Mouse (Mus musculus) naive thymus-derived CD4-positive, alpha-beta T cell, adult 2 months (primary cell): ENCODE data around the gene Metap2.
"Not testable (repeated sequence)": the region's sequence is repeated elsewhere in the genome, so short reads cannot be mapped to it uniquely, and the experiment has no call there.

Experiments
- DNase-seq: peaks from one replicate; pipeline ENCODE4 v3.0.0-alpha.2; 2011; ENCODE audit warnings: low read depth

Metap2 gene

GRCm38 (mm10) chr10:93835115-93835514 is 61.8 kb downstream of the Metap2 start:
- DNase-seq: not testable (repeated sequence)

DNA sequence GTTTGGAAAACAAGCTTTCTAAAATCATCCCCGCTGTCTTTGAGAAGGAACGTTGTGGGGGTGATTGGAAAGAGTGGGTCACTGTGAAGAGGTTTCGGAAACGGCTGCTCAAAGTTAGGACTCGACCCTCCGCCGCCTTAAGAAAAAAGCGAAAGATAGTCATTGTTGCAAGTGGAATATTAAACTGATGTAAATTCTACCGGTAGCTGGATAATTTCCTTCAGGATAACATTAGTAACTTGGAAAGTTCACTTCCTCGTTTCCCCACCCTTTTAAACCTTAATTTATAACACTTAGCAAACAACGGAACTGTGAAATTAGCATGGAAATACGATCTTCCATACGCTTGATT is 62.5 kb downstream of the Metap2 start:
- DNase-seq: no peak

DNA sequence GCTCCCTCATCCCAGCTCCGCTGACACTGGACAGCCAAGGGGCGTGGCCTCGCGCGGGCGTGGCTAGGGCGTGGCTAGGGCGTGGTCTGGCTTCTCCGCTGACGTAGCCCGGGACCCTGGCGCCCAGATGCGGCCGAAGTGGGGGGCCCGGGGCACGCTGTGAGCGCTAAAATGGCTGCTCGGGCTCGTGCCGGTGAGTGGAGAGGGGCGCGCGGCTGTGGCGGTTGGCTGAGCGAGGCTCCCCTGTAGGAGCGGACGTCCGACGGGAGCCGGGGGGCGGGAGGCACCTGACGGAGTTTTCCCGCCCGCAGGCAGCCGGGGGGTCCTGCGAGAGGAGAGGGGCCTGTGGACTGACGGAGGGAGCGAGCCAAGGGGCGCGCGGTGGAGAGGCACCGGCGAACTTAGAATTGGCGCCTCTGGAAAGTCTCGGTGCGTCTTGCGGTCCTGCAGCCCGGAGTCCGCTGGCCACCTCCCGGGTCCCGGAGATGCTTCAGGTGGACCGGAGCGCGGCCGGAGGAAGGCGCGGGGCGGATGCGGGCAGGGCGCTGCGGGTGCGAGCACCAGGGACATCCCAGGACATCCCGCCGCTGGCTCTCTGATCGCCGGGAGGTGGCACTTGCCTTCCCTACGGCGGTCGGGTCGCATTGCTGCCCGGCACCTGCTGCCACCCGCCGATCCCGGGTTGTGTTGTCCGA is 63.0 kb downstream of the Metap2 start:
- DNase-seq: peak; percentile 31

GRCm38 (mm10) chr10:93833370-93833698 is 63.6 kb downstream of the Metap2 start:
- no peak for DNase-seq

- no peak for DNase-seq
These were observed 64.1 kb downstream of the Metap2 start for GRCm38 (mm10) chr10:93832811-93833210.

- DNase-seq: no peak
These were observed 64.9 kb downstream of the Metap2 start for GRCm38 (mm10) chr10:93831730-93832574.

- no peak for DNase-seq
These were observed 65.8 kb downstream of the Metap2 start, which contains the start of gene Usp44 for GRCm38 (mm10) chr10:93830931-93831729. Usp44 (plus strand) TSS chr10:93831555.

- DNase-seq: no peak
These were observed 66.7 kb downstream of the Metap2 start for GRCm38 (mm10) chr10:93829898-93830831.

- peak; percentile 74 for DNase-seq
These were observed 78.2 kb downstream of the Metap2 start for GRCm38 (mm10) chr10:93818661-93819060.

DNA sequence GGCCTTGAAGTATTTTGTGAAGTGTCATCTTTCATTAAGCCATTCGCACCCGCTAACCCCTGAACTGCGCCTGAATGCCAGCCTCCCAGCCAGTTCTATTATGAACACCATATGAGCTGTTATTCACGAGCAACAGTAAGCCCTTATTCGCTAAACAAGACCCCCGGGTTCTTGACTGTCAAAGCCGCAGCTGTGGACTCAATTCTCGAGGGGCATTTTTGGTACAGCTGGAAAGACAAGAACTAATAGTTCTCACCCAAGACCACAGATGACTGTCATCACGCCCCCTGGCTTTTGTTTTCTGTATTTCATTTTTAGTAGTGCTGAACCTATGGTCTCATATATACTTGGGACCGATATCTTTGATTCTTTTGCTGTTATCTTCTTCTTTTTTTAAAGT is 83.1 kb downstream of the Metap2 start:
- DNase-seq: peak; percentile 8

GRCm38 (mm10) chr10:93812774-93813415 is 84.0 kb downstream of the Metap2 start:
- peak; percentile 62 for DNase-seq

- no peak for DNase-seq
These were observed 84.8 kb downstream of the Metap2 start for GRCm38 (mm10) chr10:93812098-93812497.

DNA sequence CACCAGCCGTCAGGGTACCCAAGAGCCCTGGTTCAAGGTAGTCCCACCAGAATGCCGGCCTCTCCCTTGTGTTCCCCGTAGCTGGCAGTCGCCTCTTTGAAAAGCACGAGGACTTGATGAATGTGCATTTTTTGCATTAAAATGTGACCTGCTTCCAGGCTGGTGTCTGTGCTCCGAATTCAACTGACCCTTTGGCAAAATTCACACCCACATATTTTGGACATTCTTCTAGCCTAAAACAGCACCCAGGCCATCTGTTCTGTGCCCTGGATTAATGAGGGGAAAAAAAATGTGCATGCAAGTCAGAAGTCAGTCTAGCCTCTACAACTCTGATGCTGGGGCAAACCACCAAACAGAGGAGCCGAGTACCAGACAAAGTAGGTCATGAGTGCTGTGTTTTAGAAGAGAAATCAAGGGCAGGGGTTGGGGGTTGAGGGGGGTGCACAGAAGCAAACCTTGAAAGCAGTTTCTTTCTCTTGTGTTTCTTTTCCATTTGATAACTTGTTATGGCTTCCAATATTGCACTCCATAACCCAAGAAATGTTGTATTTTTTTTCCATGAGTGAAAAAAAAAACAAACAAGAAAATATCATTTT is 86.2 kb downstream of the Metap2 start:
- DNase-seq: no peak

DNA sequence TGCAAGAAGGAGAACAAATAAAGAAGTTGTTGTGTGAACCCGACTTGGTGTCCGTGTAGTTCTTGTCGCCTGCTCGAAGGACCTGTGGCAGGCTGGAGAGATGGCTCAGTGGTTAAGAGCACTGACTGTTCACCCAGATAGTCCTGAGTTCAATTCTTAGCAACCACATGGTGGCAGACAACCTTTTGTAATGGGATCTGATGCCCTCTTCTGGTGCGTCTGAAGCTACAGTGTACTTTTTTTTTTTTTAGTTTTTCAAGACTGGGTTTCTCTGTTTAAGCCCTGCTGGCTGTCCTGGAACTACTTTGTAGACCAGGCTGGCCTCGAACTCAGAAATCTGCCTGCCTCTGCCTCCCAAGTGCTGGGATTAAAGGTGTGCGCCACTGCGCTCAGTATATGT is 87.5 kb downstream of the Metap2 start:
- not testable (repeated sequence) for DNase-seq
